In genomic region chr7:70335411-70335810, GRCm38 (mm10) we compare ENCODE assay signal across 12 mouse cellular contexts. TPM values are rescaled to one million over a fixed set of nuclear protein-coding genes. Genes with fewer than 3 reads are reported as not detected.
DNase-seq lines count a peak whose midpoint lies in the region; ATAC-seq lines count a peak whose summit lies in the region.
"Had no signal": no experiment of that assay in that cellular context is flagged by ENCODE, and none has a peak within 500 bp of the region (broad histone marks: within the 10 kb centered on the region; RNA-seq: fewer than 3 reads in every experiment).

No protein-coding gene starts in this region.

- 0 out of 2 replicates have a peak overlapping the region, but pooled peaks have one; percentile 12 for H3K4me3 ChIP-seq in heart, embryonic 10.5 days
- no peak overlapping the region for H3K4me3 ChIP-seq in neural tube, embryonic 15.5 days (replicated peaks)
- peak overlapping the region; percentile 9; the same call in 1 of the 2 replicates for H3K4me3 ChIP-seq in hindbrain, embryonic 16.5 days (ENCODE audit: low read length)
- 0 out of 2 replicates have a peak overlapping the region, but pooled peaks have one; percentile 7 for H3K4me3 ChIP-seq in stomach, embryonic 16.5 days (replicated peaks; ENCODE audit: low read length)

- H3K27ac ChIP-seq in heart, embryonic 10.5 days = no peak overlapping the region
- H3K27ac ChIP-seq in neural tube, embryonic 15.5 days (replicated peaks) = no peak overlapping the region
- peak overlapping the region; percentile 23; the same call in 1 of the 2 replicates for H3K27ac ChIP-seq in hindbrain, embryonic 16.5 days (ENCODE audit: low read depth, low read length)
- H3K27ac ChIP-seq in stomach, embryonic 16.5 days (ENCODE audit: low read length) = peak overlapping the region; percentile 12; the same call in 1 of the 2 replicates
- H3K27ac ChIP-seq: liver, embryonic 14.5 days had no signal

- DNase-seq in heart, embryonic 10.5 days (ENCODE audit: low spot score) = no peak
- DNase-seq in heart, adult 9 months (ENCODE audit: low spot score in 2 of 2) = no peak
- peak; percentile 27 for DNase-seq in neural tube, embryonic 10.5 days (ENCODE audit: extremely low spot score, low spot score)
- DNase-seq in layer of hippocampus, postnatal 36 days = no peak
- DNase-seq: thymus, adult 18-20 months had no signal

- H3K4me1 ChIP-seq in heart, embryonic 10.5 days = peaks cover 36% of the 10 kb centered on the region
- peaks cover 29% of the 10 kb centered on the region for H3K4me1 ChIP-seq in neural tube, embryonic 15.5 days
- H3K4me1 ChIP-seq in hindbrain, embryonic 16.5 days (ENCODE audit: control insufficient read depth, insufficient read depth, low read depth, low read length) = peaks cover 7% of the 10 kb centered on the region
- H3K4me1 ChIP-seq in stomach, embryonic 16.5 days (ENCODE audit: control insufficient read depth, insufficient read depth, low read length) = peaks cover 15% of the 10 kb centered on the region; the same call in 1 of the 2 replicates

- no peak overlapping the region for H3K4me2 ChIP-seq in neural tube, embryonic 15.5 days
- H3K4me2 ChIP-seq in hindbrain, embryonic 16.5 days (ENCODE audit: low read length) = peak overlapping the region; percentile 56; the same call in 1 of the 2 replicates
- H3K4me2 ChIP-seq in stomach, embryonic 16.5 days (ENCODE audit: low read depth, low read length) = peak overlapping the region; percentile 58; the same call in 1 of the 2 replicates

- peaks cover 99% of the 10 kb centered on the region for H3K27me3 ChIP-seq in heart, embryonic 10.5 days (ENCODE audit: insufficient read depth, poor library complexity, severe bottlenecking)
- peaks cover 89% of the 10 kb centered on the region for H3K27me3 ChIP-seq in neural tube, embryonic 15.5 days (replicated peaks)
- H3K27me3 ChIP-seq in hindbrain, embryonic 16.5 days (replicated peaks; ENCODE audit: control insufficient read depth, insufficient read depth, low read length) = peaks cover 34% of the 10 kb centered on the region
- H3K27me3 ChIP-seq in stomach, embryonic 16.5 days (ENCODE audit: control insufficient read depth, insufficient read depth, low read length) = peaks cover 15% of the 10 kb centered on the region; the same call in 1 of the 2 replicates

- no peak overlapping the region for H3K9ac ChIP-seq in neural tube, embryonic 15.5 days (replicated peaks)
- no peak overlapping the region; the same call in 1 of the 2 replicates for H3K9ac ChIP-seq in hindbrain, embryonic 16.5 days (ENCODE audit: low read depth, low read length)
- 0 out of 2 replicates have a peak overlapping the region, but pooled peaks have one; percentile 31 for H3K9ac ChIP-seq in stomach, embryonic 16.5 days (ENCODE audit: low read length)
- H3K9ac ChIP-seq: liver, embryonic 14.5 days had no signal

- 10% methylated on average over 7 of the region's 7 CpGs for WGBS in heart, embryonic 10.5 days
- 16% methylated on average over 7 of the region's 7 CpGs for WGBS in neural tube, embryonic 15.5 days
- WGBS in hindbrain, embryonic 16.5 days = 9% methylated on average over 7 of the region's 7 CpGs
- 31% methylated on average over 7 of the region's 7 CpGs for WGBS in stomach, embryonic 16.5 days

- no peaks in the 10 kb centered on the region for H3K9me3 ChIP-seq in heart, embryonic 10.5 days
- no peaks in the 10 kb centered on the region for H3K9me3 ChIP-seq in neural tube, embryonic 15.5 days (replicated peaks)
- no peaks in the 10 kb centered on the region for H3K9me3 ChIP-seq in hindbrain, embryonic 16.5 days (ENCODE audit: control insufficient read depth, low read length)
- H3K9me3 ChIP-seq in stomach, embryonic 16.5 days (replicated peaks; ENCODE audit: control insufficient read depth, low read length) = no peaks in the 10 kb centered on the region

- no peak for ATAC-seq in neural tube, embryonic 15.5 days (ENCODE audit: low FRiP score)
- no peak for ATAC-seq in hindbrain, embryonic 16.5 days
- no peak for ATAC-seq in stomach, embryonic 16.5 days (ENCODE audit: insufficient read depth, low FRiP score)
- ATAC-seq in megakaryocyte, adult 5-6 weeks (ENCODE audit: poor library complexity, severe bottlenecking) = no peak

- no peaks in the 10 kb centered on the region for H3K36me3 ChIP-seq in heart, embryonic 10.5 days
- no peaks in the 10 kb centered on the region for H3K36me3 ChIP-seq in neural tube, embryonic 15.5 days
- H3K36me3 ChIP-seq in hindbrain, embryonic 16.5 days (ENCODE audit: control insufficient read depth, insufficient read depth, low read length) = no peaks in the 10 kb centered on the region
- no peaks in the 10 kb centered on the region for H3K36me3 ChIP-seq in stomach, embryonic 16.5 days (ENCODE audit: control insufficient read depth, insufficient read depth, low read length)

RNA-seq across cellular contexts. Expression of gene Nr2f2, which starts 31.1 kb away (rescaled TPM):
- 16.2 and 48.0 TPM in 2 replicates for polyA plus RNA-seq in heart, embryonic 10.5 days (2016; fragmentation: Nextera tagmentation; extraction: Ambion mirVana)
- 60.3 and 62.5 TPM in 2 replicates for polyA plus RNA-seq in neural tube, embryonic 15.5 days (2015; fragmentation: Nextera tagmentation; extraction: Ambion mirVana)
- polyA plus RNA-seq in hindbrain, embryonic 16.5 days (2015; fragmentation: Nextera tagmentation; extraction: Ambion mirVana) = 63.1 and 68.9 TPM in 2 replicates
- 52.5 and 64.6 TPM in 2 replicates for polyA plus RNA-seq in stomach, embryonic 16.5 days (2015; fragmentation: Nextera tagmentation; extraction: Ambion mirVana)
- not detected in 2 replicates for total RNA-seq in megakaryocyte, adult 5-6 weeks (2015)
- not detected in 2 replicates for total RNA-seq in megakaryocyte, adult 5-6 weeks (2017)
- 10 to 100 TPM; 41.7 to 50.4 TPM for total RNA-seq in layer of hippocampus, postnatal 36 days (2021)
- total RNA-seq: granulocyte monocyte progenitor cell, adult 5-6 weeks; neutrophil, adult 5-6 weeks had no signal

Comparison
In these comparisons a context has a peak if more than half of its experiments do, and no peak if none do; other contexts are left out.
1. H3K27ac ChIP-seq: peak in hindbrain, embryonic 16.5 days (single experiment) and stomach, embryonic 16.5 days (single experiment); none in heart, embryonic 10.5 days (single experiment) and neural tube, embryonic 15.5 days (single experiment).